8 mouse cellular contexts compared by ENCODE assay signal in the genomic region with DNA sequence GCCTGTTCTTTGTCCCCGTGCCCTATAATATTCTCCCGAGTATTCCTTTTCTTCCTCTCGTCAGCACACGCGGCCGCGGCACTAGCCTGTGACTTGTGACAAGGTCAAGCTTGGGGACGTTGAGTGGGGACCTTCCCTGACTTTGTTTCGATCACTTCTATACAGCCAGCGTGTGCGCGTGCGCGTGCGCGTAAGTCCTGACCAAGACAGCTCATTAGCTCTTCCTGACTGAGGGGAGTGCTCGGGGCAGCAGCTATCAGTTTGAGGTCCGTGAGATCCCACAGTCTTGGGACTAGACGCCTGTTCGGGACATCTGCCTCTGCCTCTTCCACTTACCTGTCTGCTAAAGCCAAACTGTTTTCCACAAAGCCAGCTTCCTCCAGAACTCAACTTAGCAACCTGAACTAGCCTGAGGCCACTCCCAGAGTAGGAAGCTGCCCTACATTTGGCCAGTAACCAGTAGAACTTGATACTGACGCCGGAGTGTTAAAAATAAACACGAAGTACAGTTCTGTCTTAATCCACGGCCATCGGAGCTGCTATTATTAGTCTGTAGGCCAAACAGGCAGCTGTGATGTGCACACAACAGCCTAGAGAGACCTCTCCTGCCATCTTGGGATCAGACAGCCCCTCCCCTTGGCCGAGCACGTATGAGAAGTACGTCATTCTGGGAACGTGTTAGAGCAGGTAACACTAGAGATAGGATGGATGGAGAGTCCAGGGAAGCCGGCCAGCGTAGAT. TPM values are rescaled to one million over a fixed set of nuclear protein-coding genes. Genes with fewer than 3 reads are reported as not detected.
DNase-seq lines count a peak whose midpoint lies in the region; ATAC-seq and TF ChIP-seq lines count a peak whose summit lies in the region.
"Had no signal": no experiment of that assay in that cellular context is flagged by ENCODE, and none has a peak within 500 bp of the region (broad histone marks: within the 10 kb centered on the region; RNA-seq: fewer than 3 reads in every experiment).

No protein-coding gene starts in this region.

- H3K36me3 ChIP-seq in ES-E14 (ENCODE audit: control insufficient read depth, insufficient read depth, low read length, poor library complexity, severe bottlenecking), result no peaks in the 10 kb centered on the region
- H3K36me3 ChIP-seq in hindbrain, embryonic 10.5 days, result no peaks in the 10 kb centered on the region
- no peaks in the 10 kb centered on the region for H3K36me3 ChIP-seq in lung, embryonic 14.5 days (ENCODE audit: insufficient read depth)

- H3K27me3 ChIP-seq in hindbrain, embryonic 10.5 days (ENCODE audit: insufficient read depth, poor library complexity, severe bottlenecking), result no peaks in the 10 kb centered on the region
- H3K27me3 ChIP-seq in lung, embryonic 14.5 days (ENCODE audit: insufficient read depth, low read length), result no peaks in the 10 kb centered on the region

- H3K4me1 ChIP-seq in ES-E14 (ENCODE audit: control insufficient read depth in 2 of 2, insufficient read depth in 2 of 2, low read length in 2 of 2, poor library complexity in 1 of 2), result peaks cover 9 to 28% of the 10 kb centered on the region in 2 experiments
- H3K4me1 ChIP-seq in brown adipose tissue, adult 24 weeks (ENCODE audit: control insufficient read depth, insufficient read depth, insufficient read length, low read length), result peaks cover 43% of the 10 kb centered on the region
- peaks cover 41% of the 10 kb centered on the region for H3K4me1 ChIP-seq in hindbrain, embryonic 10.5 days (replicated peaks)
- peaks cover 40% of the 10 kb centered on the region for H3K4me1 ChIP-seq in lung, embryonic 14.5 days (ENCODE audit: insufficient read depth)

- peak overlapping the region; percentile 16 to 45; a peak in 3 of 4 replicates for H3K4me3 ChIP-seq in ES-E14 (ENCODE audit: insufficient read depth in 1 of 2, low read depth in 1 of 2, low read length in 2 of 2, poor library complexity in 1 of 2, severe bottlenecking in 1 of 2)
- peak overlapping the region; percentile 49 for H3K4me3 ChIP-seq in brown adipose tissue, adult 24 weeks (ENCODE audit: insufficient read depth, low read depth, low read length)
- no peak overlapping the region for H3K4me3 ChIP-seq in hindbrain, embryonic 10.5 days
- H3K4me3 ChIP-seq in lung, embryonic 14.5 days (ENCODE audit: low read depth, low read length), result peak overlapping the region; percentile 14
- H3K4me3 ChIP-seq: megakaryocyte, embryonic 14.5 days had no signal

- H3K4me2 ChIP-seq in lung, embryonic 14.5 days, result peak overlapping the region; percentile 53

- H3K27ac ChIP-seq in ES-E14 (ENCODE audit: insufficient read depth, low read depth, low read length, poor library complexity, severe bottlenecking), result no peak overlapping the region
- peak overlapping the region; percentile 95 for H3K27ac ChIP-seq in brown adipose tissue, adult 24 weeks (replicated peaks; ENCODE audit: low read depth, low read length)
- peak overlapping the region; percentile 66; the same call in 1 of the 2 replicates for H3K27ac ChIP-seq in hindbrain, embryonic 10.5 days
- peak overlapping the region; percentile 80 for H3K27ac ChIP-seq in lung, embryonic 14.5 days (ENCODE audit: low read depth)

- no peak overlapping the region; the same call in 1 of the 2 replicates for H3K9ac ChIP-seq in ES-E14 (ENCODE audit: insufficient read depth, low read depth, low read length, poor library complexity, severe bottlenecking)
- H3K9ac ChIP-seq in lung, embryonic 14.5 days, result 0 out of 2 replicates have a peak overlapping the region, but pooled peaks have one; percentile 20

- no peaks in the 10 kb centered on the region for H3K9me3 ChIP-seq in ES-E14 (ENCODE audit: control insufficient read depth, insufficient read depth, low read depth, low read length)
- H3K9me3 ChIP-seq in hindbrain, embryonic 10.5 days, result no peaks in the 10 kb centered on the region
- H3K9me3 ChIP-seq in lung, embryonic 14.5 days (ENCODE audit: low read depth, low read length), result no peaks in the 10 kb centered on the region
- H3K9me3 ChIP-seq: megakaryocyte, embryonic 14.5 days had no signal

- peak; percentile 13; the same call in 1 of the 2 replicates for ATAC-seq in lung, embryonic 14.5 days (ENCODE audit: insufficient read depth)

- in situ Hi-C loops in ES-E14 (cut with MboI; ENCODE audit: low sequenced_read_pairs in 2 of 2, unreplicated experiment in 2 of 2), result no loop called here

- TF ChIP-seq CTCF in lung, embryonic 14.5 days (IDR thresholded peaks at IDR 0.05; ENCODE audit: low read depth), result no peak

- 85% methylated on average over 31 of the region's 31 CpGs for whole genome bisulfite sequencing in hindbrain, embryonic 10.5 days
- 57% methylated on average over 31 of the region's 31 CpGs for WGBS in lung, embryonic 14.5 days

- DNase-seq in ES-E14 (ENCODE audit: low read depth, low spot score), result no peak
- DNase-seq in hindbrain, embryonic 10.5 days (ENCODE audit: low spot score), result no peak
- DNase-seq in lung, embryonic 14.5 days, result peak; percentile 54
- DNase-seq in left cerebral cortex, postnatal 4 days, result no peak
- no peak for DNase-seq in cerebellum, postnatal 10 days
- no peak for DNase-seq in cerebellum, postnatal 25 days

- intact Hi-C loops in left cerebral cortex, postnatal 4 days (cut with DNase I), result no loop called here

TF ChIP-seq in ES-E14, 5 proteins besides CTCF, POLR2A, EP300 and RAD21:
- TF ChIP-seq ZNF384 (IDR thresholded peaks at IDR 0.05; ENCODE audit: low read depth, low read length) (no peak), HCFC1 (IDR thresholded peaks at IDR 0.05; ENCODE audit: borderline replicate concordance, insufficient read depth, low read length) (no peak), ZC3H11A (IDR thresholded peaks at IDR 0.05; ENCODE audit: borderline replicate concordance, low read depth, low read length) (no peak), MAFK (IDR thresholded peaks at IDR 0.05; ENCODE audit: insufficient read depth, low read depth, low read length) (no peak), CHD2 (IDR thresholded peaks at IDR 0.05; ENCODE audit: low read depth, low read length) (no peak)

RNA-seq across cellular contexts. Expression of gene Rusc2, which starts 17.8 kb away (rescaled TPM):
- total RNA-seq in ES-E14 (2012; rRNA removed), result 12.1 and 19.0 TPM in 2 replicates
- 13.0 and 14.6 TPM in 2 replicates for polyA plus RNA-seq in brown adipose tissue, adult 24 weeks (2012; ENCODE audit: insufficient read depth, insufficient read length, missing spikeins)
- 12.5 and 33.4 TPM in 2 replicates for polyA plus RNA-seq in hindbrain, embryonic 10.5 days (2016; fragmentation: Nextera tagmentation; extraction: Ambion mirVana)
- 5.0 and 5.8 TPM in 2 replicates for polyA plus RNA-seq in lung, embryonic 14.5 days (2014; fragmentation: Nextera tagmentation; extraction: Ambion mirVana)
- 100 to 1,000 TPM; 185 to 188 TPM for total RNA-seq in left cerebral cortex, postnatal 4 days (2021)

RNA-seq across cellular contexts. Expression of gene Fam166b, which starts 29.4 kb away (rescaled TPM):
- total RNA-seq in ES-E14 (2012; rRNA removed), result 0.27 and 0.37 TPM in 2 replicates
- polyA plus RNA-seq in brown adipose tissue, adult 24 weeks (2012; ENCODE audit: insufficient read depth, insufficient read length, missing spikeins), result not detected in 2 replicates
- polyA plus RNA-seq in hindbrain, embryonic 10.5 days (2016; fragmentation: Nextera tagmentation; extraction: Ambion mirVana), result 0.47 TPM in 1 of 2 replicates, not detected in the other
- polyA plus RNA-seq in lung, embryonic 14.5 days (2014; fragmentation: Nextera tagmentation; extraction: Ambion mirVana), result 0.32 and 0.34 TPM in 2 replicates
- total RNA-seq in left cerebral cortex, postnatal 4 days (2021), result 1 to 10 TPM; 1.0 to 1.3 TPM

RNA-seq across cellular contexts. Expression of gene Tesk1, which starts 42.2 kb away (rescaled TPM):
- total RNA-seq in ES-E14 (2012; rRNA removed), result 11.0 and 12.4 TPM in 2 replicates
- polyA plus RNA-seq in brown adipose tissue, adult 24 weeks (2012; ENCODE audit: insufficient read depth, insufficient read length, missing spikeins), result 33.8 and 37.9 TPM in 2 replicates
- 7.1 and 8.3 TPM in 2 replicates for polyA plus RNA-seq in hindbrain, embryonic 10.5 days (2016; fragmentation: Nextera tagmentation; extraction: Ambion mirVana)
- polyA plus RNA-seq in lung, embryonic 14.5 days (2014; fragmentation: Nextera tagmentation; extraction: Ambion mirVana), result 12.6 and 15.9 TPM in 2 replicates
- 100 to 1,000 TPM; 106 to 108 TPM for total RNA-seq in left cerebral cortex, postnatal 4 days (2021)

RNA-seq across cellular contexts. Expression of gene Cd72, which starts 54.9 kb away (rescaled TPM):
- 0.40 and 0.58 TPM in 2 replicates for total RNA-seq in ES-E14 (2012; rRNA removed)
- polyA plus RNA-seq in brown adipose tissue, adult 24 weeks (2012; ENCODE audit: insufficient read depth, insufficient read length, missing spikeins), result 1.5 and 1.9 TPM in 2 replicates
- polyA plus RNA-seq in hindbrain, embryonic 10.5 days (2016; fragmentation: Nextera tagmentation; extraction: Ambion mirVana), result 1.8 and 2.4 TPM in 2 replicates
- 3.2 TPM in 2 replicates for polyA plus RNA-seq in lung, embryonic 14.5 days (2014; fragmentation: Nextera tagmentation; extraction: Ambion mirVana)
- total RNA-seq in left cerebral cortex, postnatal 4 days (2021), result not detected
